Mouse (Mus musculus) CH12.LX (cell line): ENCODE measurements at regions not wholly inside any gene's neighbourhood (a gene's known extent, or its start where the extent isn't known, plus 50 kb on each side); places are given as distances from the start of the nearest gene placed in this dataset.
"Not testable (repeated sequence)": the region's sequence is repeated elsewhere in the genome, so short reads cannot be mapped to it uniquely, and the experiment has no call there.

Experiments
- DNase-seq: peaks from one replicate; pipeline ENCODE4 v3.0.0-alpha.2; 2013; ENCODE audit errors: extremely low read depth
- H3K27ac ChIP-seq: 2 replicates; pipeline ENCODE4 v1.5.1; 2012; ENCODE audit warnings: low read depth, mild to moderate bottlenecking, control low read depth, moderate library complexity; ENCODE audit not compliant: insufficient read depth
- H3K27me3 ChIP-seq: replicated peaks from 2 replicates; pipeline ENCODE3; 2012; ENCODE audit warnings: inconsistent platforms
- H3K36me3 ChIP-seq, 2 experiments: replicated peaks in 1 of 2; 2 replicates each; pipeline versions ENCODE3 to v1.6.1; 2012; ENCODE audit warnings: inconsistent platforms in 1 of 2, low read length in 1 of 2, mild to moderate bottlenecking in 1 of 2, mixed read lengths in 1 of 2, moderate library complexity in 1 of 2; ENCODE audit not compliant: control insufficient read depth in 1 of 2, insufficient read depth in 1 of 2
- H3K4me1 ChIP-seq, 2 experiments: 2 replicates each; pipeline ENCODE4 v1.6.1; 2012; ENCODE audit warnings: inconsistent platforms in 1 of 2, moderate library complexity in 1 of 2; ENCODE audit not compliant: insufficient read depth in 2 of 2, control insufficient read depth in 1 of 2
- H3K4me2 ChIP-seq: 2 replicates; pipeline ENCODE4 v1.6.1; 2012; ENCODE audit warnings: low read depth, mild to moderate bottlenecking, control low read depth; ENCODE audit not compliant: poor library complexity, insufficient read depth, severe bottlenecking
- H3K4me3 ChIP-seq, 3 experiments: fragments of 150-350 bp in 1 of 3; sonication (generic) in 1 of 3; replicated peaks in 1 of 3; 2 replicates each; pipeline versions ENCODE3 to v1.5.1; 2011 to 2012; ENCODE audit warnings: low read depth in 2 of 3, low read length in 2 of 3, mild to moderate bottlenecking in 2 of 3, moderate library complexity in 2 of 3, control low read depth in 1 of 3, improper control_type of control experiment in 1 of 3, inconsistent platforms in 1 of 3, mixed read lengths in 1 of 3; ENCODE audit not compliant: poor library complexity in 1 of 3
- H3K79me2 ChIP-seq: replicated peaks from 2 replicates; pipeline ENCODE4 v1.6.1; 2012; ENCODE audit warnings: mild to moderate bottlenecking, moderate library complexity; ENCODE audit not compliant: control insufficient read depth, poor library complexity, insufficient read depth, severe bottlenecking; ENCODE audit errors: extremely low read depth
- H3K9ac ChIP-seq: 2 replicates; pipeline ENCODE4 v1.6.1; 2012; ENCODE audit warnings: low read depth, mild to moderate bottlenecking, control low read depth, moderate library complexity; ENCODE audit not compliant: insufficient read depth
- H3K9me3 ChIP-seq: replicated peaks from 2 replicates; pipeline ENCODE3; 2012; ENCODE audit warnings: low read length, inconsistent platforms, mixed read lengths
- BHLHE40 ChIP-seq: IDR thresholded peaks from 2 replicates; pipeline ENCODE4 v1.6.1; 2011; ENCODE audit warnings: mild to moderate bottlenecking, low read depth, low read length, improper control_type of control experiment
- ELF1 ChIP-seq: IDR thresholded peaks from 2 replicates; pipeline ENCODE4 v1.6.1; 2014; ENCODE audit warnings: low read depth, mild to moderate bottlenecking, inconsistent platforms, low read length, improper control_type of control experiment
- JUN ChIP-seq: IDR thresholded peaks from 2 replicates; pipeline ENCODE4 v1.6.1; 2011; ENCODE audit warnings: low read depth, mild to moderate bottlenecking, low read length, improper control_type of control experiment, moderate library complexity; ENCODE audit not compliant: insufficient read depth
- JUND ChIP-seq: conservative IDR thresholded peaks from 2 replicates; pipeline ENCODE4 v1.6.1; 2011; ENCODE audit warnings: low read depth, low read length, improper control_type of control experiment
- MAX ChIP-seq: IDR thresholded peaks from 2 replicates; pipeline ENCODE4 v1.6.1; 2011; ENCODE audit warnings: low read length, improper control_type of control experiment
- MAZ ChIP-seq: IDR thresholded peaks from 2 replicates; pipeline ENCODE4 v1.6.1; 2012; ENCODE audit warnings: low read depth, mild to moderate bottlenecking, inconsistent platforms, low read length, improper control_type of control experiment, moderate library complexity
- MEF2A ChIP-seq: IDR thresholded peaks from 2 replicates; pipeline ENCODE4 v1.6.1; 2014; ENCODE audit warnings: low read depth, mild to moderate bottlenecking, inconsistent platforms, low read length, improper control_type of control experiment, borderline replicate concordance
- MYC ChIP-seq: IDR thresholded peaks from 2 replicates; pipeline ENCODE4 v1.6.1; 2011; ENCODE audit warnings: low read depth, mild to moderate bottlenecking, improper control_type of control experiment, low read length
- NRF1 ChIP-seq: IDR thresholded peaks from 2 replicates; pipeline ENCODE4 v1.6.1; 2014; ENCODE audit warnings: low read depth, mild to moderate bottlenecking, inconsistent platforms, low read length, improper control_type of control experiment, moderate library complexity
- PAX5 ChIP-seq: IDR thresholded peaks from 2 replicates; pipeline ENCODE4 v1.6.1; 2012; ENCODE audit warnings: low read length, inconsistent platforms, mixed read lengths
- POLR2A ChIP-seq: IDR thresholded peaks from 2 replicates; pipeline ENCODE4 v1.6.1; 2011; ENCODE audit warnings: low read depth, mild to moderate bottlenecking, improper control_type of control experiment, low read length
- RAD21 ChIP-seq: IDR thresholded peaks from 2 replicates; pipeline ENCODE4 v1.6.1; 2011; ENCODE audit warnings: low read depth, mild to moderate bottlenecking, low read length, improper control_type of control experiment, moderate library complexity
- RCOR1 ChIP-seq: conservative IDR thresholded peaks from 2 replicates; pipeline ENCODE4 v1.6.1; 2012; ENCODE audit warnings: low read depth, mild to moderate bottlenecking, inconsistent platforms, low read length, improper control_type of control experiment
- SIN3A ChIP-seq: IDR thresholded peaks from 2 replicates; pipeline ENCODE4 v1.6.1; 2012; ENCODE audit warnings: low read length, improper control_type of control experiment, inconsistent platforms
- SMC3 ChIP-seq: IDR thresholded peaks from 2 replicates; pipeline ENCODE4 v1.6.1; 2011; ENCODE audit warnings: low read depth, low read length, improper control_type of control experiment
- TBP ChIP-seq: conservative IDR thresholded peaks from 2 replicates; pipeline ENCODE4 v1.6.1; 2011; ENCODE audit warnings: low read depth, low read length, improper control_type of control experiment
- TCF12 ChIP-seq: IDR thresholded peaks from 2 replicates; pipeline ENCODE4 v1.6.1; 2014; ENCODE audit warnings: low read depth, mild to moderate bottlenecking, inconsistent platforms, low read length, improper control_type of control experiment
- USF1 ChIP-seq: IDR thresholded peaks from 2 replicates; pipeline ENCODE4 v1.6.1; 2014; ENCODE audit warnings: low read depth, mild to moderate bottlenecking, inconsistent platforms, low read length, improper control_type of control experiment
- USF2 ChIP-seq: conservative IDR thresholded peaks from 2 replicates; pipeline ENCODE4 v1.6.1; 2011; ENCODE audit warnings: low read depth, low read length, improper control_type of control experiment
- ZC3H11A ChIP-seq: IDR thresholded peaks from 2 replicates; pipeline ENCODE4 v1.6.1; 2012; ENCODE audit warnings: low read depth, mild to moderate bottlenecking, inconsistent platforms, low read length, improper control_type of control experiment
- ZNF384 ChIP-seq: IDR thresholded peaks from 2 replicates; pipeline ENCODE4 v1.6.1; 2012; ENCODE audit warnings: low read depth, low read length, improper control_type of control experiment, inconsistent platforms
- dilution Hi-C: fragments of 300-500 bp; cut with MboI; formaldehyde crosslinking; loops from 2 replicates; pipeline ENCODE4 v1.14.3; 2020; ENCODE audit warnings: low sequenced_read_pairs; ENCODE audit not compliant: extremely low pct_unique_long_range_greater_than_20kb, extremely low pct_ligation_motif_present
- in situ Hi-C: fragments of 300-500 bp; cut with MboI; formaldehyde crosslinking; loops from 3 replicates; pipeline ENCODE4 v1.14.3; 2019; ENCODE audit warnings: low sequenced_read_pairs, low pct_ligation_motif_present, low pct_unique_long_range_greater_than_20kb, mixed read lengths

GRCm38 (mm10) chrX:127484659-127485058 is 90.6 kb downstream of the 4921511C20Rik start:
- dilution Hi-C loops (no loop called here), in situ Hi-C loops (no loop called here)
- Histone ChIP-seq H3K9ac (no peak overlapping the region), H3K9me3 (no peaks in the 10 kb centered on the region), H3K79me2 (no peaks in the 10 kb centered on the region), H3K27ac (no peak overlapping the region), H3K36me3 (no peaks in the 10 kb centered on the region), H3K4me1 (no peaks in the 10 kb centered on the region), H3K27me3 (no peaks in the 10 kb centered on the region), H3K4me3 (no peak overlapping the region), H3K4me2 (no peak overlapping the region)
- no peak for TF ChIP-seq RCOR1
- no peak for TF ChIP-seq MEF2A
- TF ChIP-seq NRF1, result no peak
- TF ChIP-seq MAZ, result no peak
- no peak for TF ChIP-seq PAX5
- TF ChIP-seq USF2, result no peak
- peak; percentile 7 for TF ChIP-seq RAD21
- DNase-seq, result no peak

- H3K4me3 ChIP-seq, result no peak overlapping the region
- no peaks in the 10 kb centered on the region for H3K79me2 ChIP-seq
- dilution Hi-C loops, result no loop called here
- H3K9ac ChIP-seq, result no peak overlapping the region
- no peak overlapping the region for H3K27ac ChIP-seq
- no peaks in the 10 kb centered on the region for H3K4me1 ChIP-seq
- TF ChIP-seq SIN3A, result no peak
- TF ChIP-seq SMC3, result no peak
- TF ChIP-seq PAX5, result no peak
- no peak for TF ChIP-seq MAX
- TF ChIP-seq TCF12, result no peak
- no peak for TF ChIP-seq MYC
- TF ChIP-seq POLR2A, result no peak
- no peak; the same call in 1 of the 2 replicates for TF ChIP-seq RAD21
- no peak for TF ChIP-seq JUND
- no peak for TF ChIP-seq BHLHE40
- TF ChIP-seq TBP, result no peak
- TF ChIP-seq USF1, result no peak
- no peak for TF ChIP-seq ZNF384
- TF ChIP-seq ELF1, result no peak
- no peak for TF ChIP-seq ZC3H11A
- no peak for TF ChIP-seq JUN
- TF ChIP-seq, all 38 proteins: peak for 0
- no peak for DNase-seq
- Histone ChIP-seq H3K9me3 (no peaks in the 10 kb centered on the region), H3K27me3 (no peaks in the 10 kb centered on the region), H3K4me2 (no peak overlapping the region), H3K36me3 (no peaks in the 10 kb centered on the region)
- in situ Hi-C loops, result no loop called here
Observed at GRCm38 (mm10) chrX:127519114-127519513, 125.0 kb downstream of the 4921511C20Rik start.

GRCm38 (mm10) chrX:127524543-127524942 is 130.4 kb downstream of the 4921511C20Rik start:
- H3K4me2 ChIP-seq, H3K4me3 ChIP-seq, H3K27me3 ChIP-seq, H3K27ac ChIP-seq, H3K9me3 ChIP-seq, H3K36me3 ChIP-seq, dilution Hi-C loops, H3K4me1 ChIP-seq, DNase-seq, H3K79me2 ChIP-seq, in situ Hi-C loops, H3K9ac ChIP-seq: not testable (repeated sequence)
